Mouse (Mus musculus) testis, adult 2 months (tissue): Measurements from ENCODE around the gene Arhgap40. TPM values are rescaled to one million over a fixed set of nuclear protein-coding genes. Genes with fewer than 3 reads are reported as not detected.

Source experiments
- H3K27ac ChIP-seq: fragments of 200-500 bp; 2 replicates; pipeline ENCODE4 v1.5.1; 2012; ENCODE audit warnings: low read depth, low read length; ENCODE audit not compliant: control insufficient read depth, insufficient read depth
- H3K27me3 ChIP-seq: fragments of 200-500 bp; 2 replicates; pipeline ENCODE4 v1.6.1; 2012; ENCODE audit warnings: mild to moderate bottlenecking, low read length, moderate library complexity; ENCODE audit not compliant: control insufficient read depth, insufficient read depth
- H3K36me3 ChIP-seq: fragments of 200-500 bp; 2 replicates; pipeline ENCODE4 v1.6.1; 2012; ENCODE audit warnings: mild to moderate bottlenecking, low read length; ENCODE audit not compliant: control insufficient read depth, insufficient read depth
- H3K4me1 ChIP-seq: fragments of 200-500 bp; 2 replicates; pipeline ENCODE4 v1.6.1; 2012; ENCODE audit warnings: low read length; ENCODE audit not compliant: control insufficient read depth, insufficient read depth
- H3K4me3 ChIP-seq: fragments of 200-500 bp; 2 replicates; pipeline ENCODE4 v1.5.1; 2012; ENCODE audit warnings: low read depth, mild to moderate bottlenecking, low read length, moderate library complexity, mixed read lengths; ENCODE audit not compliant: control insufficient read depth
- CTCF ChIP-seq: fragments of 200-500 bp; IDR thresholded peaks from 2 replicates; pipeline ENCODE4 v1.5.1; 2012; ENCODE audit warnings: low read depth, mild to moderate bottlenecking, inconsistent platforms, low read length, moderate library complexity; ENCODE audit not compliant: control insufficient read depth, insufficient read depth, insufficient replicate concordance
- POLR2A ChIP-seq: fragments of 200-500 bp; IDR thresholded peaks from 2 replicates; pipeline ENCODE4 v1.6.1; 2012; ENCODE audit warnings: low read depth, mild to moderate bottlenecking, inconsistent platforms, low read length, moderate library complexity; ENCODE audit not compliant: control insufficient read depth
- polyA plus RNA-seq: library from polyadenylated mRNA; depleted of rRNA; stranded (reverse); fragments of >200 nt; gene quantifications from 2 replicates; pipeline ENCODE4 v1.2.3, GENCODE M21; 2012; rRNA removed

Arhgap40 gene
- polyA plus RNA-seq, 1 experiment: 1.9 TPM

- no peak for TF ChIP-seq CTCF
- no peak for TF ChIP-seq POLR2A
- Histone ChIP-seq H3K4me3 (no peak overlapping the region), H3K27ac (no peak overlapping the region), H3K36me3 (no peaks in the 10 kb centered on the region), H3K4me1 (no peaks in the 10 kb centered on the region; the same call in 1 of the 2 replicates), H3K27me3 (no peaks in the 10 kb centered on the region)
Measured at GRCm38 (mm10) chr2:158591286-158591685, 78.7 kb downstream of the Arhgap40 start.

- no peaks in the 10 kb centered on the region for H3K36me3 ChIP-seq
- H3K27ac ChIP-seq: no peak overlapping the region
- H3K4me3 ChIP-seq: no peak overlapping the region
- H3K4me1 ChIP-seq: no peaks in the 10 kb centered on the region; the same call in 1 of the 2 replicates
- no peak for TF ChIP-seq CTCF
- TF ChIP-seq POLR2A: no peak
- no peaks in the 10 kb centered on the region for H3K27me3 ChIP-seq
Measured at GRCm38 (mm10) chr2:158593371-158593770, 80.8 kb downstream of the Arhgap40 start.

- Histone ChIP-seq H3K36me3 (no peaks in the 10 kb centered on the region), H3K4me1 (no peaks in the 10 kb centered on the region; the same call in 1 of the 2 replicates), H3K27me3 (no peaks in the 10 kb centered on the region), H3K4me3 (no peak overlapping the region), H3K27ac (no peak overlapping the region)
- TF ChIP-seq CTCF (no peak), POLR2A (no peak)
Measured at GRCm38 (mm10) chr2:158595103-158595502, 82.5 kb downstream of the Arhgap40 start.

GRCm38 (mm10) chr2:158595577-158595976 lies 83.0 kb downstream of the Arhgap40 start:
- Histone ChIP-seq H3K4me3 (no peak overlapping the region), H3K36me3 (no peaks in the 10 kb centered on the region), H3K4me1 (no peaks in the 10 kb centered on the region; the same call in 1 of the 2 replicates), H3K27ac (no peak overlapping the region), H3K27me3 (no peaks in the 10 kb centered on the region)
- TF ChIP-seq CTCF (no peak), POLR2A (no peak)

- Histone ChIP-seq H3K27ac (no peak overlapping the region), H3K4me3 (no peak overlapping the region), H3K27me3 (no peaks in the 10 kb centered on the region), H3K4me1 (no peaks in the 10 kb centered on the region; the same call in 1 of the 2 replicates), H3K36me3 (no peaks in the 10 kb centered on the region)
- TF ChIP-seq POLR2A: no peak
- TF ChIP-seq CTCF: no peak
Measured at GRCm38 (mm10) chr2:158596803-158597202, 84.2 kb downstream of the Arhgap40 start.

Other genes starting within 250 kb of the Arhgap40 start
- 14.9 and 17.2 TPM in 2 replicates for gene Lbp, start 206.3 kb upstream of the Arhgap40 start, polyA plus RNA-seq
- 2.4 and 3.4 TPM in 2 replicates for gene Snhg11, start 137.2 kb upstream of the Arhgap40 start, polyA plus RNA-seq
- 16.8 and 18.8 TPM in 2 replicates for gene Ralgapb, start 102.9 kb upstream of the Arhgap40 start, polyA plus RNA-seq
- gene Adig, start 10.2 kb upstream of the Arhgap40 start, polyA plus RNA-seq: 163 and 169 TPM in 2 replicates
- gene Slc32a1, start 98.0 kb downstream of the Arhgap40 start, polyA plus RNA-seq: 0.04 and 0.14 TPM in 2 replicates
- 8.9 and 9.2 TPM in 2 replicates for gene Actr5, start 112.1 kb downstream of the Arhgap40 start, polyA plus RNA-seq
- gene Ppp1r16b, start 152.6 kb downstream of the Arhgap40 start, polyA plus RNA-seq: 1.3 and 2.0 TPM in 2 replicates